Mouse (Mus musculus) thymus, postnatal 36 days (tissue): ENCODE results near the gene Arsb.
A peak's percentile ranks its signal among the peaks of the same experiment; 100 is the strongest.
"Not testable (repeated sequence)": the region's sequence is repeated elsewhere in the genome, so short reads cannot be mapped to it uniquely, and the experiment has no call there.

Experiments used
- DNase-seq, 2 experiments: peaks; one replicate each; pipeline ENCODE4 v3.0.0; 2022; ENCODE audit warnings: mixed read lengths in 2 of 2

Gene Arsb

DNA sequence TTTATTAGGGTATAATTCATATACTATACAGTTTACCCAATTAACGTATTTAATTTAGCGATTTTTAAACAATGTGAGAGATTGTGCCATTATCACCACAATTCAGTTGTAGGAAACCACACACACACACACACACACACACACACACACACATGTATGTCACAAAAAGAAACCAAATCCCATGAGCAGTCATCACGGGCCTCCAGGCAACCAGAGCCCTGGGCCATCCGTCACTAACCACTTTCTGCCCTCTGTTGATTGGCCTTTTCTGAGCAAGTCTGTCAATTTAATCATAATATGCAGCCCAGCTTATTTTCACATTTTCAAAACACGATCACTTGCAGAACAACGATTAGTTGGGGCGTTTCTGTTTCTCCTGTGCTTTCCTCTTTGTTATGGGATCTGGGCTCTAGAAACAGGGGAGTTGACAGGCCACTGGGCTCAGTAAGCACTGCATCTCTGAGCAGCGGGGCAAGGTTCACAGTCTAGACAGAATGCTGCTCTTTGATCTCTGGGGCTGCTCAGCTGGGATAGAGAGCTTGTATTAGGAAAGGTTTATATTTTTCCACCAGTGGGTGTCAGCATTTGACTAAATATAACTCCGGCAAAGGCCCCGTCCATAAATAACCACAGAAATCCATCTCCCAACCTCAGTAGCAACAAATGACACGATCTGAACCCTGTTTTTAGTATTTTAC is 21.7 kb downstream of the Arsb start:
- DNase-seq, result no peak

- DNase-seq, result no peak
These were observed 22.3 kb downstream of the Arsb start for GRCm38 (mm10) chr13:93793643-93794182.

DNA sequence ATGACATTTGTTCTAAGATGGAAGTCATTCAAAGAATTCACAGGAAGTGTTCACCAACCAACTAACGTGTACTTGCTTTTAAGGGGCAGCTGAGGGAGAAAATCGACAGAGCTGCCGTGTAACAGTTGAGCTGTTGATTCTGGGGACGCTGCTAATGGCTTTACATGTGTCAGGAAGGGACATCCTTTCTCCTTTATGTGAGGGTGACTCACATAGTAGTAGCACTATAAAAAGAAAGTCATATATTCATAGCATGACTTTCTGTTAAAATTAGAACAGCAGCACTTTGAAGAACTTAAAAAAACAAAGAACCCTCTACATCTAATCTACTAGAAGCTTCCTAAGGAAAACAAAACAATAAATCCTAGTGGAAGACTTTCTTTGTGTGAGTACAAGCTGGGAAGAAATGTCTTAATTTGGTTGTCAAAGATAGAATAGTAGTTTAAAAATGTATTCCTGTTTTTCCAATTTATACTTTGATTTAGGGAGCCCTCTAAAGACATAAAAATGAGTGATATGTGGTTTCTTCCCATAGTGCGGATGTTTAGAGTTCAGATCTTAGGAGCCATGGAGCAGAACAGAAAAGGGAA is 25.7 kb downstream of the Arsb start:
- DNase-seq, result no peak

- DNase-seq, result not testable (repeated sequence)
These were observed 38.9 kb downstream of the Arsb start for GRCm38 (mm10) chr13:93810311-93810710.

DNA sequence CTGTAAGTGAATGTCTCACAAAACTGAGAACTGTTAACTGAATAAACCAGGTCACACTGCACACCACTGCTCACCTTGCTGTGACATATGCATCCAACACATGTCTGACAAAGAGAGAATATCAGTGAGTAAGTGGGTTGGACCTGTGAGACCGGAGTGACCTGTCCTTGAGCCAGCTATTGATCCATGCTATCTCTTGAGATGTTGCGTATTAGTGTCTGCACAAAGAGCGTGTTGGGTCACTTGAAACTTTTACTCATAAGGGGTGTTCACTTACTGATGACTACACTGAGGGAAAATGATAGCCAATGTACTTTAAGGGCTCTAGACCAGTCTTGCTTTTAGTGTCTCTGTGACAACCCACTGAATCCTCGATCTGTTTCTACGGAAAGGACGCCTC is 42.7 kb downstream of the Arsb start:
- no peak for DNase-seq

- peak; percentile 21 to 37 for DNase-seq
These were observed 43.2 kb downstream of the Arsb start for GRCm38 (mm10) chr13:93814676-93815075.

DNA sequence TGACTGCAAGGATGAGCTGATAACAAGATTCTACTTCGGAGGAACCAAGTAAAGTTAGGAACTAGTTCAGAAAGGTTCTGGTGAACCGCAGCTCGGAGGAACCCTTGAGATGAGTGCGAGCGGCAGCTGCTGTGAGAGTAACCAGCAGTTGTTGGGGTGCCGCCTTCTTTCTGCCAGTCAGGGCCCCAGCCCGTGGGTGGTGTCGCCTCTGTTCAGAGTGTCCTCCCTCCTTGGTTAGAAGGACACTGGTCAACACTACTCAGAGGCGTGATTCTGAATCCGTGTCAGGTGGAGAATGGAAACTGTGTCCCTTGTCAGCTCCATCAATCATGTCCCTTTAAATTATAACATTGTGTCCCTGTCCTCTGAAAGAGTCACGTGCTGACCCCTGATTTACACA is 43.7 kb downstream of the Arsb start:
- no peak for DNase-seq

DNA sequence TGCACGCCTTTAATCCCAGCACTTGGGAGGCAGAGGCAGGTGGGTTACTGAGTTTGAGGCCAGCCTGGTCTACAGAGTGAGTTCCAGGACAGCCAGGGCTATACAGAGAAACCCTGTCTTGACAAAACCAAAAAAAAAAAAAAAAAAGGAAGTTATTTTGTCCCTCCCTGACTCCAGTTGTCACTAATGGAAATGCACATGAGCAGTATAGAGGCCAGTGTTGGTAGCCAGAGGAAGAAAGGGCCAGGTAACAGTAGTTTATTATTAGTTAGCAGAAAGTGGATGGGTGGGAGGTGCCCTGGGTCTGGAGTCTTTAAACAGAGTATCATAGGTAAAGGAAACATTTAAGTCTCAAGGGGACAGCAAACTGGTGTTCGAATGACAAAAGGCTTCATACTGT is 44.7 kb downstream of the Arsb start:
- no peak for DNase-seq

- DNase-seq, result no peak
These were observed 45.4 kb downstream of the Arsb start for GRCm38 (mm10) chr13:93816688-93817331.

DNA sequence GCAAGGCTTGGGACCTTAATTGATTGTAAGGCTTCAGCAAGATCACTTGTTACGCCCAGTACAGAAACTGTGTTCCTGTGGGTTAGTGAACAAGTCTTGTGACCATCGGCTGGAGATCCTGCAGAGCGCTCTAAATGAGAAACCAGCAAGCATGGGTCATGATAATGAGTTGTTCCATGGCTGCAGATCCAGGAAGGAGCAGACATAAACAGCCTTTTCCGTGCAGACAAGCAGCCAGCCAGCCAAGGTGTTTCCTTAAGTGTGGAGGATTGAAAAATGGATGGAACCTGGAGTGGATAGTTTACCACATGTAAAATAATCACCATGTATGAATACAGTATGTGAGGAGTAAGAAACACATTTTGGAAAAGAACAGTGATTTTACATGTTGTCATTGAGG is 48.7 kb downstream of the Arsb start:
- no peak for DNase-seq

DNA sequence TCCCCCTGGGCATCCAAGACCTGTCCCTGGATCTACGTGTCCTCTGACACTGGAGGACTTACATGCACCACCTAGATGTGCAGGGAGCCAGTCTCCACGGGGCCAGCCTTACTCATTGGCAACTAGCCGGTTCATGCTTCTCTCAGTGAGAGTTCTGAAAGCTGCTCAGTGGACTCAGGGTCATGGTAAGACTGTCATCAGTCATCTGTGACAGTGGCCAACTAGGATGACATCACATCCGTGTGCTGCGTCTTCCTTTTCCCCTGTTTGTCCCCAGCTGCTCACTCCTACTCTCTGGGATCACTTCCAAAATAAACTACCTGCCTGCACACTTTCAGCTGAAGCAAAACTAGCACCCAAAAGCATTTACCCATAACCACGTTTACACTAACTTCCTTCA is 50.6 kb downstream of the Arsb start:
- no peak for DNase-seq

GRCm38 (mm10) chr13:93825792-93826558 is 54.5 kb downstream of the Arsb start:
- no peak for DNase-seq

DNA sequence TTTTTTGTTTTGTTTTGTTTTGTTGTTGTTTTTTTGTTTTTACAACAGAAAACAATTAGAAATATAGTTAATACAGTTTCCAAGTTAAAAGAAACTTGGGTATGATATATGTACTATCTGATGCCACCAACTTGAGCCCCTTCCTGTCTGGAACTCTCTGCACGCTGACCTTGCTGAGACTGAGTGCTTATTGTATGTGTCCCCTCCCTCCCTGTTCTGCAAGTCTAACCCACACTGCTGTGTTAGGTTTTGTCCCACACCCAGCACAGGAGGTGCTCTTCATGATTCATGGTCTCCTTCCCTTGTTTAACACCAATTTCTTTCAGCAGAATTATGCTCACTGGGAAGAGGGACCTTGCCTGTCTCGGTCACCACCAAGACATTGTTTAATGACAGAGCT is 56.3 kb downstream of the Arsb start:
- DNase-seq, result no peak

DNA sequence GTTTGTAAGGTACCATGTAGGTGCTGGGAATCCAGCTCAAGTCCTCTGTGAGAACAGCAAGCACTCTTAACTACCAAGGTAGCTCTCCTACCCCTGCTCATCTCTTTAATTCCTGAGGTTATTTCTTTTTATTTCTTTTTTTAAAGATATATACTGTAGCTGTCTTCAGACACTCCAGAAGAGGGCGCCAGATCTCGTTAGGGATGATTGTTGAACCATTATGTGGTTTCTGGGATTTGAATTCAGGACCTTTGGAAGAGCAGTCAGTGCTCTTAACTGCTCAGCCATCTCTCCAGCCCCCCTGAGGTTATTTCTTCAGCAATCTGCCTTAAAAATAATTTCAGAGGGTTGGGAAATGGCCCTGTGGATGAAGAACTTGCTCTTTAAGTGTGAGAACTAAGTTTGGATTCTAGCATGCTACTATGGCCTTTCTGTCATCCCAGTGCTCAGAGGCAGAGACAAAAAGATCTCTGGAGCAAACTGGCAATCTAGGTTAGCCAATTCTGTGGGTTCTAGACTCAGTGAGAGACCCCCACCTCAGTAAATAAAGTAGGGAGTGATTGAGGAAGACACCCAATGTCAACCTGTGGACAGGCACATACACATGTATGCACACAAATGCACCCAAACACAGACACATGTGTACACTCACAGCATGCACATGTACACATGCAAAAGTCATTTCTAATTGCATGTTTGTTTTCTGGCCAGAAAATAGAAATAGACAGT is 58.3 kb downstream of the Arsb start:
- no peak for DNase-seq

DNA sequence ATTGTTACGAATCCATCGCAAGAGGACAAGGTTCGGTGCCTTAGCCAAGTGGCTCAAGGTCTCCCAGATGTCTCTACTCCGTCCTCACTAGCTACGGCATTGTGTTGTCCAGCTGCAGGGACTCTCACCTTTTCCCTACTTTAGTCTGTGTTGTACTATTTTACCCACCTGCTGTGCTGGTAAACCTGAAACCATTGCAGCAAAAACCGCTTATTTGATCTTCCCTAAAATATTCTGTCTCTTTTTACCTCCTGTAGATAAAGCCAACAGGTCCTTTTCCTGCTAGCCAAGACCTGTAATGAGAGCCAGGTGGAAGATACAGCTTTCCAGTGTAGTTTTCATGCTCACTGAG is 58.8 kb downstream of the Arsb start:
- no peak for DNase-seq

DNA sequence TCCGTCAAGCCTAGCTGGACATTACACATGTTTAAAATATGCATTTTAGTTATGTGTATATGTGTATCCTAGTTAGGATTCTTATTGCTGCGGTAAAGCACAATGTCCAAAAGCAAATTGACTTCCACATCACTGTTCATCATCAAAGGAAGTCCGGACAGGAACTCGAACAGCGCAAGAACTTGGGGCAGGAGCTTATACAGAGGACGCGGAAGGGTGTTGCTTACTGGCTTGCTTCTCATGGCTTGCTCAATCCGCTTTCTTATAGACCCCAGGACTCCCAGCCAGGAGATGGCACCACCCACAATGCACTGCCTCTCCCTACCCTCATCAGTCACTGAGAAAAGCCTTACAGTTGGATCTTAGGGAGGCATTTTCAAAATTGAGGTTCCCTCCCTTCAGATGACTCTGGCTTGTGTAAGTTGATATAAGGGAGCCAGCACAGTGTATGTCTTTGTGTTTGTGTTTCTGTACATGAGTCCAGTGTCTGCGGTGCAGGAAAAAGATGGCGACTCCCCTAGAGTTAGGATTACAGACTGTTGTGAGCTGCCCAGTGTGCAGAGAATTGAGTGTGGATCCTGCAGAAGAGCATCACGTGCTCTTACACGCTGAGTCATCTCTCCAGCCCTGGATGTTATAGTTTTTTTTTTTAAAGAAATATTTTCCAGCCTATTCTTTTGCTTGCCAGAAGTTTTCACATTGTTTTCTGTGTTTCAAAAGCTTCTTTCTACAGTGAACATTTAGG is 66.2 kb downstream of the Arsb start:
- DNase-seq, result no peak

DNA sequence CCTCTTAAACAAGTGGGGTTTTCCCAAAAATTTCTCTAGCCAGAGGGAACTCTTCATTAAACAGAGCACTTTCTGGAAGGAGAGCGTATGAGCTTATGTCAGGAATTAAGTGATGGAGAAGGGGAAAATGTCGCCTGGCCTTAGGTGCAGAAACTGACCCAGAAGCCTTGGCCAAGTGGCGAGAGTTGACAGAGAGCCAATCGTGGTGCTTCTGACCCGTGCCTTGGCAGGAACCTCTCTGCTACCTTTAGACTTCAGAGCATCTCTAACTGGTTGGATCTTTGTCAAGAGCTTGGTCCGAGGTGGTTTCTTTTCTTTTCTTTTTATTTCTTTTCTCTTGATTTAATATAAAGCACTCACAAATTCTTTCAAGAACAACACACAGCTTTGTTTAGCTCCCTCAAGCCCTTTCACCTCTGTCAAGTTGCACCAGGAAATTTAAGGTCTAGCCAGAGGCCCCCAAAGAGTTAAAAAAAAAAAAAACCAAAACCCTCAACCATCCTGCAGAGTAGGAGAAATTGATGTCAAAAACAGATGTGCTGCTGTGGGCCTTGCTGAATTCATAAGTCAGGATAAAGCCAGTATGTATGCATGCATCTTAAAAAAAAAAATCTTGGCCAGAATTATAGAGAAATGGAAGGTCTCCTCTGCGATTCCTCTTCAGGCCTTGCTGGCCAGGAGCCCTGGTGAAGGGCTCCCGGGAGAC is 67.2 kb downstream of the Arsb start:
- no peak for DNase-seq

DNA sequence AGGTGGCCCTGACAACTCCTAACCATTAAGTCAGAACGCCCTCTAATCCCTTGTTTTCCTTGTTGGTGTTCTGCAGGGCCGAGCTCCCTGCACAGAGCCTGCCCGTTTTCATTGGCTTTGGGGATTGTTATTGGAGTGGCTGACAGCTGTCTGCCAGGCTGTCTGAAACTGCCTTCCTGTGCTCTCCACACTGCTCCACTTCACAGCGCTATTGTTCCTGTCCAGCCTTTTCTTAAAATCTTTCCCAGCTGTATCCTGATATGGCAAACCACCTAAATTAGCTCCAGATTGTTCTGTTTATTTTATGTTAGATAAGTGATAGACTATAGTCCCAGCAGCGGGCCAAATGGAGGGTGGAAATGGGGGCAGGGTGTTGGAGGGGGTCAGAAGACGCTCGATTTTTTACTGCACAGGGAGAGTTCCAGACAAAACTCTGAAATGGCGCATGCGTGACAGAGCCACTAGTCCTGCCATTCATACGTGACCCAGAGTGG is 67.8 kb downstream of the Arsb start:
- DNase-seq, result no peak

DNA sequence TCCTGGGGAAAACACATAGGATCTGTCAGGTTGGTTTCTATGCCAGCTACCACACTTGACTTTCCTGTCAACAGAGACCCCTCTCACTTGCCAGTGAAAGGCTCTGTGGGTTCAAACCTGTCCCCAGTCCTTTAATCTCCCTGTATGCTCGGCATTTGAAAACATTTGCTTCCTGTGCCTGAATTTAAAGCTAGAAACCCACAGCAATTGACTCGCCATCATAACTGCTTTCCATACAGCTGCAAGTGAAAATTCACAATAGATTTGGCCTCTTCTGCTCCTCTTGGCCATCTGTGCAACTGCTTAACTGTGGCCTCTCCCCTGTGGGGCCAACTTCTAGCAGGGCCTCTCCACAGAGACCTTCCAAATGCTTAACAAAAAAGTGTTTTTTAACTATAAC is 68.3 kb downstream of the Arsb start:
- DNase-seq, result no peak

DNA sequence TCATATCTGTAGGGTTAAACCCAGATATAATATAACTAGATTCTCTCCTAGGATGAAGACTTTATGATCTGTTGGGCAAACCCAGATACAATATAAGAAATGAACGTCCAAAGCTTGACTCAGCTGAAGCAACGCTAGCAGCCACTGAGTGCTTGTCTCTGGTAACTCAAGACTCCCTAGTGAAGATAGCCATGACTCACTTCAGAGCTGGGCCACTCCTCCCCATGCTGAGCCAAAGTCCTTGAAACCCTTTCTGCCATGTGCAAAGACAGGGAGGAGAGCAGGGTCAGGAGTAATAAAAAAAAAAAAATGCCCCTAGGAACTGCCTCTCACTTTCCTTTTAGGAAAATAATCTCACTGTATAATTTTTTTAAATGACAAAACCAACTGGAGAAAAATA is 68.7 kb downstream of the Arsb start:
- no peak for DNase-seq

- no peak for DNase-seq
These were observed 75.5 kb downstream of the Arsb start for GRCm38 (mm10) chr13:93846831-93847518.
